Mouse (Mus musculus): ENCODE data around the gene Cacna1a. TPM values are rescaled to one million over a fixed set of nuclear protein-coding genes. Genes with fewer than 3 reads are reported as not detected.
A peak's percentile ranks its signal among the peaks of the same experiment; 100 is the strongest.

Cacna1a gene
- total RNA-seq, 2 experiments from 2014 or later, result 243 to 258 TPM

GRCm38 (mm10) chr8:84552457-84552856 lies 164.2 kb downstream of the Cacna1a start:
- no peak for TF ChIP-seq CTCF (IDR thresholded peaks at IDR 0.05)
- no peak for DNase-seq (ENCODE audit: extremely low spot score in 1 of 2, low spot score in 2 of 2)
- H3K4me3 ChIP-seq, result no peak overlapping the region
- intact Hi-C loops (cut with DNase I), result no loop called here
- H3K27ac ChIP-seq, result no peak overlapping the region; the same call in 1 of the 2 replicates

- intact Hi-C loops (cut with DNase I), result no loop called here
- no peak overlapping the region for H3K4me3 ChIP-seq
- no peak for TF ChIP-seq CTCF (IDR thresholded peaks at IDR 0.05)
Observed at GRCm38 (mm10) chr8:84553106-84553505, 164.9 kb downstream of the Cacna1a start.

GRCm38 (mm10) chr8:84553617-84554016 lies 165.4 kb downstream of the Cacna1a start:
- H3K4me3 ChIP-seq, result no peak overlapping the region
- intact Hi-C loops (cut with DNase I), result loop anchor here (1.0 kb wide), 1 partner anchor 191 kb away; no protein-coding TSS in a partner anchor
- no peak for TF ChIP-seq CTCF (IDR thresholded peaks at IDR 0.05)
- no peak for DNase-seq (ENCODE audit: extremely low spot score in 1 of 2, low spot score in 2 of 2)
- H3K27ac ChIP-seq, result peak overlapping the region; percentile 50; the same call in 1 of the 2 replicates

More at GRCm38 (mm10) chr8:84553106-84553505, 164.9 kb downstream of the Cacna1a start:
- no peak for DNase-seq (ENCODE audit: extremely low spot score in 1 of 2, low spot score in 2 of 2)
- H3K27ac ChIP-seq, result peak overlapping the region; percentile 50; the same call in 1 of the 2 replicates

- peak; percentile 89 for TF ChIP-seq CTCF (IDR thresholded peaks at IDR 0.05)
- Histone ChIP-seq H3K4me3 (no peak overlapping the region), H3K27ac (peak overlapping the region; percentile 56)
- peak; percentile 74 to 78 for DNase-seq (ENCODE audit: extremely low spot score in 1 of 2, low spot score in 2 of 2)
- intact Hi-C loops (cut with DNase I), result loop anchor here (1.0 kb wide), 1 partner anchor 192 kb away; no protein-coding TSS in a partner anchor
Observed at GRCm38 (mm10) chr8:84554301-84555027, 166.2 kb downstream of the Cacna1a start.

- Histone ChIP-seq H3K27ac (no peak overlapping the region; the same call in 1 of the 2 replicates), H3K4me3 (no peak overlapping the region)
- no peak for DNase-seq (ENCODE audit: extremely low spot score in 1 of 2, low spot score in 2 of 2)
- no peak for TF ChIP-seq CTCF (IDR thresholded peaks at IDR 0.05)
- intact Hi-C loops (cut with DNase I), result no loop called here
Observed at GRCm38 (mm10) chr8:84555269-84555668, 167.0 kb downstream of the Cacna1a start.

- H3K4me3 ChIP-seq, result no peak overlapping the region
- no peak for DNase-seq (ENCODE audit: extremely low spot score in 1 of 2, low spot score in 2 of 2)
- no peak overlapping the region for H3K27ac ChIP-seq
- intact Hi-C loops (cut with DNase I), result no loop called here
- no peak for TF ChIP-seq CTCF (IDR thresholded peaks at IDR 0.05)
Observed at GRCm38 (mm10) chr8:84557936-84558335, 169.7 kb downstream of the Cacna1a start.

- no peak for TF ChIP-seq CTCF (IDR thresholded peaks at IDR 0.05)
- intact Hi-C loops (cut with DNase I), result no loop called here
- H3K27ac ChIP-seq, result no peak overlapping the region
- DNase-seq (ENCODE audit: extremely low spot score in 1 of 2, low spot score in 2 of 2), result peak; percentile 32 to 40
- peak overlapping the region; percentile 23 for H3K4me3 ChIP-seq
Observed at GRCm38 (mm10) chr8:84559121-84559604, 170.9 kb downstream of the Cacna1a start.

- intact Hi-C loops (cut with DNase I), result no loop called here
- no peak overlapping the region for H3K27ac ChIP-seq
- no peak for DNase-seq (ENCODE audit: extremely low spot score in 1 of 2, low spot score in 2 of 2)
Observed at GRCm38 (mm10) chr8:84561698-84562097, 173.5 kb downstream of the Cacna1a start.

GRCm38 (mm10) chr8:84564042-84564441 lies 175.8 kb downstream of the Cacna1a start:
- Histone ChIP-seq H3K4me3 (no peak overlapping the region), H3K27ac (no peak overlapping the region)
- no peak for TF ChIP-seq CTCF (IDR thresholded peaks at IDR 0.05)
- DNase-seq (ENCODE audit: extremely low spot score in 1 of 2, low spot score in 2 of 2), result no peak
- intact Hi-C loops (cut with DNase I), result no loop called here

More at GRCm38 (mm10) chr8:84561698-84562097, 173.5 kb downstream of the Cacna1a start:
- TF ChIP-seq CTCF (IDR thresholded peaks at IDR 0.05), result no peak
- no peak overlapping the region for H3K4me3 ChIP-seq

GRCm38 (mm10) chr8:84565577-84566360 lies 177.5 kb downstream of the Cacna1a start:
- no peak for TF ChIP-seq CTCF (IDR thresholded peaks at IDR 0.05)
- DNase-seq (ENCODE audit: extremely low spot score in 1 of 2, low spot score in 2 of 2), result no peak
- Histone ChIP-seq H3K4me3 (no peak overlapping the region), H3K27ac (no peak overlapping the region)
- intact Hi-C loops (cut with DNase I), result no loop called here

GRCm38 (mm10) chr8:84566816-84567413 lies 178.7 kb downstream of the Cacna1a start:
- Histone ChIP-seq H3K4me3 (no peak overlapping the region), H3K27ac (no peak overlapping the region)
- no peak for TF ChIP-seq CTCF (IDR thresholded peaks at IDR 0.05)
- intact Hi-C loops (cut with DNase I), result no loop called here
- no peak for DNase-seq (ENCODE audit: extremely low spot score in 1 of 2, low spot score in 2 of 2)

Data from left cerebral cortex, adult 2 months (tissue).